Mouse (Mus musculus): ENCODE results near the gene Cyp4f13. TPM values are rescaled to one million over a fixed set of nuclear protein-coding genes. Genes with fewer than 3 reads are reported as not detected.
A peak's percentile ranks its signal among the peaks of the same experiment; 100 is the strongest.

The Cyp4f13 gene
- polyA plus RNA-seq, 1 experiment from 2014 or later, result 8.4 TPM

DNA sequence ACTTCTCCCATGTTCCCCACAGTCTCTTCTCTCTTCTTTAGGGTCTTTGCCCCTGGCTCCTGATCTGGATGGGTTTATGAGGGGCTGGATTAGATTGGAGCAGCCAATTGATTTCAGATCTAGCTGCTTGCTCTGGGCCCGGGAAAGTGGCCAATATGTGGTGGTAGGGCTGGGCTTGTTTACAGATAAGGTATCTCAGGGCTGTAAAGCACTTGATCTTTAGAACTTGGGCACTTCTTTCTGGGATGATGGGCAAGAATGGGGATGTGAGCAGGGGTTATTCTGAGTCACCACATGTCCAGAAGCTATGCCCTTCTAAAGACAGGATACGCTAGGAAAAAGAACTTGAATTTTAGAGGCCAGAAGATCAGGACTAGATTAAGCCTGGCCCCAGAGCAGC lies 28.1 kb downstream of the Cyp4f13 start:
- H3K4me3 ChIP-seq (replicated peaks; ENCODE audit: low read length), result no peak overlapping the region
- no peak overlapping the region for H3K27ac ChIP-seq (ENCODE audit: low read length)
- H3K27me3 ChIP-seq (replicated peaks; ENCODE audit: control insufficient read depth, insufficient read depth, low read length), result no peaks in the 10 kb centered on the region
- no peak overlapping the region for H3K9ac ChIP-seq (replicated peaks; ENCODE audit: low read depth, low read length)
- peaks cover 3% of the 10 kb centered on the region for H3K4me1 ChIP-seq (replicated peaks; ENCODE audit: control insufficient read depth, insufficient read depth, low read length)
- no peaks in the 10 kb centered on the region for H3K9me3 ChIP-seq (ENCODE audit: control insufficient read depth, low read length)
- ATAC-seq, result no peak
- 82% methylated on average over 2 of the region's 2 CpGs for WGBS
- H3K4me2 ChIP-seq (ENCODE audit: low read length), result no peak overlapping the region
- no peaks in the 10 kb centered on the region for H3K36me3 ChIP-seq (ENCODE audit: control insufficient read depth, insufficient read depth)

- Histone ChIP-seq H3K36me3 (ENCODE audit: control insufficient read depth, insufficient read depth) (no peaks in the 10 kb centered on the region), H3K9ac (replicated peaks; ENCODE audit: low read depth, low read length) (no peak within 1 kb of the TSS), H3K27ac (ENCODE audit: low read length) (no peak within 1 kb of the TSS), H3K27me3 (replicated peaks; ENCODE audit: control insufficient read depth, insufficient read depth, low read length) (peaks cover 2% of the 10 kb centered on the region; the same call in 1 of the 2 replicates), H3K4me1 (replicated peaks; ENCODE audit: control insufficient read depth, insufficient read depth, low read length) (peaks cover 3% of the 10 kb centered on the region), H3K4me2 (ENCODE audit: low read length) (no peak within 1 kb of the TSS), H3K4me3 (replicated peaks; ENCODE audit: low read length) (no peak within 1 kb of the TSS), H3K9me3 (ENCODE audit: control insufficient read depth, low read length) (no peaks in the 10 kb centered on the region)
- WGBS, result 43% methylated on average over 2 of the region's 2 CpGs
- no peak for ATAC-seq
These were observed 30.1 kb downstream of the Cyp4f13 start, which contains the start of gene Cyp4f14 for GRCm38 (mm10) chr17:32917131-32917530. Gene Cyp4f14 (minus strand): TSS chr17:32917342.

GRCm38 (mm10) chr17:32916075-32916474 lies 31.1 kb downstream of the Cyp4f13 start:
- H3K4me3 ChIP-seq (replicated peaks; ENCODE audit: low read length), result no peak overlapping the region
- H3K36me3 ChIP-seq (ENCODE audit: control insufficient read depth, insufficient read depth), result no peaks in the 10 kb centered on the region
- no peak overlapping the region for H3K27ac ChIP-seq (ENCODE audit: low read length)
- peaks cover 2% of the 10 kb centered on the region; the same call in 1 of the 2 replicates for H3K27me3 ChIP-seq (replicated peaks; ENCODE audit: control insufficient read depth, insufficient read depth, low read length)
- peaks cover 3% of the 10 kb centered on the region for H3K4me1 ChIP-seq (replicated peaks; ENCODE audit: control insufficient read depth, insufficient read depth, low read length)
- H3K9me3 ChIP-seq (ENCODE audit: control insufficient read depth, low read length), result no peaks in the 10 kb centered on the region
- no peak overlapping the region for H3K9ac ChIP-seq (replicated peaks; ENCODE audit: low read depth, low read length)
- no peak overlapping the region for H3K4me2 ChIP-seq (ENCODE audit: low read length)
- no peak for ATAC-seq
- WGBS, result 75% methylated on average over 1 of the region's 1 CpGs

GRCm38 (mm10) chr17:32906172-32906571 lies 41.0 kb downstream of the Cyp4f13 start:
- no peak for ATAC-seq
- H3K4me3 ChIP-seq (replicated peaks; ENCODE audit: low read length), result no peak overlapping the region
- H3K4me2 ChIP-seq (ENCODE audit: low read length), result no peak overlapping the region
- WGBS, result 84% methylated on average over 10 of the region's 10 CpGs
- H3K27ac ChIP-seq (ENCODE audit: low read length), result no peak overlapping the region
- no peaks in the 10 kb centered on the region for H3K4me1 ChIP-seq (replicated peaks; ENCODE audit: control insufficient read depth, insufficient read depth, low read length)
- H3K36me3 ChIP-seq (ENCODE audit: control insufficient read depth, insufficient read depth), result no peaks in the 10 kb centered on the region
- no peaks in the 10 kb centered on the region for H3K9me3 ChIP-seq (ENCODE audit: control insufficient read depth, low read length)
- 0 out of 2 replicates have a peak, but pooled peaks cover 5% of the 10 kb centered on the region for H3K27me3 ChIP-seq (replicated peaks; ENCODE audit: control insufficient read depth, insufficient read depth, low read length)
- H3K9ac ChIP-seq (replicated peaks; ENCODE audit: low read depth, low read length), result no peak overlapping the region

GRCm38 (mm10) chr17:32905239-32905638 lies 42.0 kb downstream of the Cyp4f13 start:
- Histone ChIP-seq H3K36me3 (ENCODE audit: control insufficient read depth, insufficient read depth) (no peaks in the 10 kb centered on the region), H3K27me3 (replicated peaks; ENCODE audit: control insufficient read depth, insufficient read depth, low read length) (0 out of 2 replicates have a peak, but pooled peaks cover 5% of the 10 kb centered on the region), H3K4me1 (replicated peaks; ENCODE audit: control insufficient read depth, insufficient read depth, low read length) (no peaks in the 10 kb centered on the region), H3K9ac (replicated peaks; ENCODE audit: low read depth, low read length) (0 out of 2 replicates have a peak overlapping the region, but pooled peaks have one; percentile 5), H3K9me3 (ENCODE audit: control insufficient read depth, low read length) (no peaks in the 10 kb centered on the region), H3K4me3 (replicated peaks; ENCODE audit: low read length) (peak overlapping the region; percentile 19; the same call in 1 of the 2 replicates), H3K27ac (ENCODE audit: low read length) (no peak overlapping the region), H3K4me2 (ENCODE audit: low read length) (peak overlapping the region; percentile 35)
- WGBS, result 12% methylated on average over 19 of the region's 19 CpGs
- no peak for ATAC-seq

DNA sequence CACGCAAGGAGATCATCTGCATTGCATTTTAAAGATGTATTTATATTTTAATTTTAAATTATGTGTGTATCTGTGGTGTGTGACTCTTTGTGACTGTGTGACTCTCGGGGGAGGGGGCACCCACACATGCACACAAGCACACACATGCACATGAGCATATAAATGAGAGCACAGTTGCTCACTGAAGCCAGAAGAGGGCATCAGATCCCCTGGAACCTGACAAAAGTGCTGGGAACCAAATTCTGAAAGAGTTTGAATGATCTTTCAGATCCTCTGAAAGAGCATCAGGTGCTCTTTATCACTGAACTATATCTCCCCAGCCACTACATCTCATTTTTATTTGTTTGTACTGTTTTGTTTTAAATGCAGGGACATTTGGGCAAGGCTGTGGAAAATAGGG lies 42.8 kb downstream of the Cyp4f13 start:
- 68% methylated on average over 2 of the region's 2 CpGs for WGBS
- no peak overlapping the region for H3K27ac ChIP-seq (ENCODE audit: low read length)
- H3K4me2 ChIP-seq (ENCODE audit: low read length), result no peak overlapping the region
- no peaks in the 10 kb centered on the region for H3K4me1 ChIP-seq (replicated peaks; ENCODE audit: control insufficient read depth, insufficient read depth, low read length)
- no peak overlapping the region for H3K9ac ChIP-seq (replicated peaks; ENCODE audit: low read depth, low read length)
- no peaks in the 10 kb centered on the region for H3K9me3 ChIP-seq (ENCODE audit: control insufficient read depth, low read length)
- ATAC-seq, result no peak
- H3K4me3 ChIP-seq (replicated peaks; ENCODE audit: low read length), result no peak overlapping the region
- H3K36me3 ChIP-seq (ENCODE audit: control insufficient read depth, insufficient read depth), result no peaks in the 10 kb centered on the region
- 0 out of 2 replicates have a peak, but pooled peaks cover 5% of the 10 kb centered on the region for H3K27me3 ChIP-seq (replicated peaks; ENCODE audit: control insufficient read depth, insufficient read depth, low read length)

- no peaks in the 10 kb centered on the region for H3K4me1 ChIP-seq (replicated peaks; ENCODE audit: control insufficient read depth, insufficient read depth, low read length)
- 76% methylated on average over 1 of the region's 1 CpGs for WGBS
These were observed 45.3 kb downstream of the Cyp4f13 start for GRCm38 (mm10) chr17:32901751-32902525.

DNA sequence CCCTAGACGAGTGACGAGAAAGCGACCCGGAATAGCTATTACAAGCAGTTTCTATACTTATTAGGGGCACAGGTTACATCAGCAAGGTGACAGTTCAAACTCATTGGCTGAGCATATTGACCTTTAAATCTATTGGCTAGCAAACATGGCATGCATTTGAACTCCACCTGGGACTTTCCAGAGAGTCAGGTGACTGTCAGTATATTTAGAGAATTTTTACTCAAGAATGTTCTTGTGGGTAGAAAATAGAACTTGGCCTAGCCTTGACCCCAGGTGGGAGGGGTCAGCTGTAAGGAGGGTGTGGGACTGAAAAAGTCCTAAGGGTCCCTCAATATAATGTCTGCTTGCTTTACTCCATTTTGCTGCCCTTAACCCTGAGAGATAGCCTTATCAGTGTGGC lies 51.8 kb downstream of the Cyp4f13 start:
- ATAC-seq, result no peak

More at GRCm38 (mm10) chr17:32901751-32902525, 45.3 kb downstream of the Cyp4f13 start:
- Histone ChIP-seq H3K4me3 (replicated peaks; ENCODE audit: low read length) (no peak overlapping the region), H3K36me3 (ENCODE audit: control insufficient read depth, insufficient read depth) (no peaks in the 10 kb centered on the region), H3K9me3 (ENCODE audit: control insufficient read depth, low read length) (no peaks in the 10 kb centered on the region), H3K4me2 (ENCODE audit: low read length) (no peak overlapping the region), H3K9ac (replicated peaks; ENCODE audit: low read depth, low read length) (no peak overlapping the region), H3K27me3 (replicated peaks; ENCODE audit: control insufficient read depth, insufficient read depth, low read length) (0 out of 2 replicates have a peak, but pooled peaks cover 2% of the 10 kb centered on the region), H3K27ac (ENCODE audit: low read length) (no peak overlapping the region)
- no peak for ATAC-seq

DNA sequence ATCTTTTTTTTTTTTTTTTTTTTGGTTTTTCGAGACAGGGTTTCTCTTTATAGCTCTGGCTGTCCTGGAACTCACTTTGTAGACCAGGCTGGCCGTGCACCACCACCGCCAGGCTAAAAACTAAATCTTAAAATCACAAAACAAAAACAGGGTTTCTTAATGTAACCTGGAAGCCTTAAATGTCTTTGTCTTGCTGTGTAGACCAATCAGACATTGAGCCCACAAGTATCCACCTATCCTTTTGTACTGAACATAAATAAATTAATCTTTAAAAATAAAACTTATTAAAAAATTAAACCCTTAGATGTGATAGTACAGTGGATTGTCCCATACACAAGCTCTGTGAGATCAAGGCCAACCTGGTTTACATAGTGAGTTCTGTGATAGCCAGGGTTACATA lies 53.3 kb downstream of the Cyp4f13 start:
- Histone ChIP-seq H3K4me2 (ENCODE audit: low read length) (no peak overlapping the region), H3K36me3 (ENCODE audit: control insufficient read depth, insufficient read depth) (no peaks in the 10 kb centered on the region), H3K4me1 (replicated peaks; ENCODE audit: control insufficient read depth, insufficient read depth, low read length) (peaks cover 11% of the 10 kb centered on the region), H3K9me3 (ENCODE audit: control insufficient read depth, low read length) (no peaks in the 10 kb centered on the region), H3K9ac (replicated peaks; ENCODE audit: low read depth, low read length) (no peak overlapping the region), H3K27ac (ENCODE audit: low read length) (no peak overlapping the region), H3K27me3 (replicated peaks; ENCODE audit: control insufficient read depth, insufficient read depth, low read length) (no peaks in the 10 kb centered on the region), H3K4me3 (replicated peaks; ENCODE audit: low read length) (no peak overlapping the region)
- ATAC-seq, result no peak
- 73% methylated on average over 3 of the region's 3 CpGs for WGBS

More for the DNA sequence above, 51.8 kb downstream of the Cyp4f13 start:
- Histone ChIP-seq H3K4me2 (ENCODE audit: low read length) (no peak overlapping the region), H3K9ac (replicated peaks; ENCODE audit: low read depth, low read length) (no peak overlapping the region), H3K9me3 (ENCODE audit: control insufficient read depth, low read length) (no peaks in the 10 kb centered on the region), H3K27ac (ENCODE audit: low read length) (no peak overlapping the region), H3K27me3 (replicated peaks; ENCODE audit: control insufficient read depth, insufficient read depth, low read length) (no peaks in the 10 kb centered on the region), H3K36me3 (ENCODE audit: control insufficient read depth, insufficient read depth) (no peaks in the 10 kb centered on the region), H3K4me1 (replicated peaks; ENCODE audit: control insufficient read depth, insufficient read depth, low read length) (peaks cover 7% of the 10 kb centered on the region), H3K4me3 (replicated peaks; ENCODE audit: low read length) (no peak overlapping the region)
- WGBS, result 91% methylated on average over 4 of the region's 4 CpGs
